Mouse (Mus musculus): Measurements from ENCODE around the gene Nsf. TPM values are rescaled to one million over a fixed set of nuclear protein-coding genes. Genes with fewer than 3 reads are reported as not detected.

Gene Nsf
- polyA plus RNA-seq, 1 experiment from 2014 or later: 59.6 TPM

- H3K9me3 ChIP-seq (replicated peaks): no peaks in the 10 kb centered on the region
- peak overlapping the region; percentile 83 for H3K27ac ChIP-seq (replicated peaks)
- peaks cover 87% of the 10 kb centered on the region for H3K4me1 ChIP-seq
- DNase-seq (ENCODE audit: low spot score): peak; percentile 56
- peak overlapping the region; percentile 63 for H3K4me3 ChIP-seq
- H3K36me3 ChIP-seq: no peaks in the 10 kb centered on the region
- WGBS: 2% methylated on average over 23 of the region's 23 CpGs
- peaks cover 100% of the 10 kb centered on the region for H3K27me3 ChIP-seq (ENCODE audit: low read depth, poor library complexity, severe bottlenecking)
Measured at GRCm38 (mm10) chr11:103772505-103773386, 181.1 kb downstream of the Nsf start.

Other genes starting within 250 kb of the Nsf start
- gene Wnt9b, start 204.2 kb downstream of the Nsf start, polyA plus RNA-seq (2016; fragmentation: Nextera tagmentation; extraction: Ambion mirVana): 0.43 and 0.73 TPM in 2 replicates
- 9.8 and 10.8 TPM in 2 replicates for gene Wnt3, start 179.9 kb downstream of the Nsf start, polyA plus RNA-seq (2016; fragmentation: Nextera tagmentation; extraction: Ambion mirVana)
- gene Arf2, start 12.7 kb upstream of the Nsf start, polyA plus RNA-seq (2016; fragmentation: Nextera tagmentation; extraction: Ambion mirVana): 106 and 132 TPM in 2 replicates
- 0.10 and 0.12 TPM in 2 replicates for gene Crhr1, start 178.8 kb upstream of the Nsf start, polyA plus RNA-seq (2016; fragmentation: Nextera tagmentation; extraction: Ambion mirVana)
- gene Sppl2c, start 232.3 kb upstream of the Nsf start, polyA plus RNA-seq (2016; fragmentation: Nextera tagmentation; extraction: Ambion mirVana): not detected in 2 replicates